Mouse (Mus musculus): ENCODE measurements around the gene Sh3gl1. TPM values are rescaled to one million over a fixed set of nuclear protein-coding genes. Genes with fewer than 3 reads are reported as not detected.

Sh3gl1 gene
- total and polyA plus RNA-seq, 3 experiments: 29.3 to 39.0 (median 38.0) TPM

DNA sequence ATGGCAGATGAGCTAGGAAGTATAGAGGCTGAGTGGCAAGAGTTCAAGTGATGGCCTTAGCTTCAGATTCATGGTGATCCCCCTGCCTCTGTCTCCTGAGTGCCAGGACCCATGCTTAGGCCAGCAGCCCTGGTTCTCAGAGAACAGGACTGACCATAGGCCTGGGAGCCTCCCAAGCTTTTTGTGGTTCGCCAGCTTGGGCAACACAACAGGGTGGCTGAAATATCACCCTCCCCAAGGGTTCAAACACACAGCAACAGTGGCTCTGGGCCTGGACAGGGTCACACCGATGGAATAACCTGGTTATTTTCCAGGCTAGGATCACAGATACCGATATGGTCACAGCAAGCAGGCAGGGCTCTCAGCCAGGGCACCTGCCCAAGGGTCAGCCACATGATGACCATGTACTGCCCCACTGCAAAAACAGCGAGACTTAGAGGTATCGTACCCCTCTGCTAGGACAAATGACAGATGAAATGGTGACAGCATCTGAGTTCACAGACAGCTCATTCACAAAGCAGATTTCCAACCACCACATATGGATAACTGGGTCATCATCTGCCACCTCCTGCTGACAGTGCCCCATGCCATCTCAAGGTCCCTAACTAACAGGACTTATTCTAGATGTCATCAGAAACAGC is 8.5 kb downstream of the Sh3gl1 start:
- in situ Hi-C loops (cut with MboI; ENCODE audit: low pct_ligation_motif_present, low pct_unique_long_range_greater_than_20kb, low sequenced_read_pairs): no loop called here
- DNase-seq (ENCODE audit: extremely low read depth): no peak
- H3K4me1 ChIP-seq (ENCODE audit: control insufficient read depth in 1 of 2, insufficient read depth in 2 of 2): peaks cover 32 to 93% of the 10 kb centered on the region in 2 experiments
- dilution Hi-C loops (cut with MboI; ENCODE audit: extremely low pct_ligation_motif_present, extremely low pct_unique_long_range_greater_than_20kb, low sequenced_read_pairs): no loop called here
- H3K27me3 ChIP-seq (replicated peaks): no peaks in the 10 kb centered on the region
- H3K4me2 ChIP-seq (ENCODE audit: insufficient read depth, low read depth, poor library complexity, severe bottlenecking): no peak overlapping the region
- H3K9me3 ChIP-seq (replicated peaks; ENCODE audit: low read length): no peaks in the 10 kb centered on the region
- TF ChIP-seq UBTF (IDR thresholded peaks at IDR 0.05; ENCODE audit: low read depth, low read length): no peak
- no peak for TF ChIP-seq TCF12 (IDR thresholded peaks at IDR 0.05; ENCODE audit: low read depth, low read length)
- no peak for TF ChIP-seq RCOR1 (conservative IDR thresholded peaks at IDR 0.05; ENCODE audit: low read depth, low read length)
- no peak for TF ChIP-seq MAZ (IDR thresholded peaks at IDR 0.05; ENCODE audit: low read depth, low read length)
- no peak for TF ChIP-seq ELF1 (IDR thresholded peaks at IDR 0.05; ENCODE audit: low read depth, low read length)
- no peak for TF ChIP-seq BHLHE40 (IDR thresholded peaks at IDR 0.05; ENCODE audit: low read depth, low read length)
- no peak for TF ChIP-seq IRF4 (IDR thresholded peaks at IDR 0.05; ENCODE audit: low read depth, low read length)
- TF ChIP-seq GABPA (IDR thresholded peaks at IDR 0.05; ENCODE audit: insufficient replicate concordance, low read depth, low read length): no peak
- no peak for TF ChIP-seq MEF2A (IDR thresholded peaks at IDR 0.05; ENCODE audit: borderline replicate concordance, low read depth, low read length)
- no peak for TF ChIP-seq RAD21 (IDR thresholded peaks at IDR 0.05; ENCODE audit: low read depth, low read length)
- TF ChIP-seq JUN (IDR thresholded peaks at IDR 0.05; ENCODE audit: insufficient read depth, low read depth, low read length): no peak
- peaks cover 35 to 89% of the 10 kb centered on the region in 2 experiments for H3K36me3 ChIP-seq (replicated peaks in 1 of 2; ENCODE audit: control insufficient read depth in 1 of 2, insufficient read depth in 1 of 2, low read length in 1 of 2)
- H3K27ac ChIP-seq (ENCODE audit: insufficient read depth, low read depth): no peak overlapping the region
- no peak overlapping the region for H3K9ac ChIP-seq (ENCODE audit: insufficient read depth, low read depth)
- H3K4me3 ChIP-seq (replicated peaks in 1 of 3; ENCODE audit: low read depth in 2 of 3, low read length in 2 of 3, poor library complexity in 1 of 3): no peak overlapping the region
- H3K79me2 ChIP-seq (replicated peaks; ENCODE audit: control insufficient read depth, extremely low read depth, insufficient read depth, poor library complexity, severe bottlenecking): peaks cover 64% of the 10 kb centered on the region

DNA sequence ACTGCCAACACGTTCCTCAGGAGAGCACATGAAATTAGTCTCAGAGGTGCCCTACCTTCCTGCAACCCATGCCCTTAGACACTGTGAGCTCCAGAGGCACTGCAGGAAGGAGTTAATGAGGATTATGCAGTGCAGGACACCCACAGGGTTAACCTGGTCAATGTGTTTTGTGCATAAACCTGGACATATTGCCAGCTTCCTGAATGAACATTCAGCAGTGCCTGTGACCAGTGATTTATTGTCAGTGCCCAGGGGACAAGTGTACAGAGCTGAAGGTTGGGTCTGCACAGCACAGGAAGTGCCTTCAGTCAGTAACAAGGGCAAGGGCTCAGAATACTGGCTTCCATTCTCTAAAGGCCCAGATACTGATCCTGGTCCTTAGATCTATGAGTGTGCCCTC is 9.6 kb downstream of the Sh3gl1 start:
- no peak for DNase-seq (ENCODE audit: extremely low read depth)
- no peak overlapping the region for H3K27ac ChIP-seq (ENCODE audit: insufficient read depth, low read depth)

More for the DNA sequence above, 9.6 kb downstream of the Sh3gl1 start:
- in situ Hi-C loops (cut with MboI; ENCODE audit: low pct_ligation_motif_present, low pct_unique_long_range_greater_than_20kb, low sequenced_read_pairs) (no loop called here), dilution Hi-C loops (cut with MboI; ENCODE audit: extremely low pct_ligation_motif_present, extremely low pct_unique_long_range_greater_than_20kb, low sequenced_read_pairs) (no loop called here)
- TF ChIP-seq TCF12 (IDR thresholded peaks at IDR 0.05; ENCODE audit: low read depth, low read length) (no peak), ETS1 (conservative IDR thresholded peaks at IDR 0.05; ENCODE audit: low read depth, low read length) (no peak), EP300 (IDR thresholded peaks at IDR 0.05; ENCODE audit: low read length) (no peak), USF2 (conservative IDR thresholded peaks at IDR 0.05; ENCODE audit: low read depth, low read length) (no peak), USF1 (IDR thresholded peaks at IDR 0.05; ENCODE audit: low read depth, low read length) (no peak), PAX5 (IDR thresholded peaks at IDR 0.05; ENCODE audit: low read length) (no peak), IRF4 (IDR thresholded peaks at IDR 0.05; ENCODE audit: low read depth, low read length) (no peak), MAFK (IDR thresholded peaks at IDR 0.05; ENCODE audit: insufficient replicate concordance, low read length) (no peak)
- H3K27me3 ChIP-seq (replicated peaks): no peaks in the 10 kb centered on the region
- peaks cover 57% of the 10 kb centered on the region for H3K79me2 ChIP-seq (replicated peaks; ENCODE audit: control insufficient read depth, extremely low read depth, insufficient read depth, poor library complexity, severe bottlenecking)
- no peak overlapping the region for H3K4me2 ChIP-seq (ENCODE audit: insufficient read depth, low read depth, poor library complexity, severe bottlenecking)
- H3K4me1 ChIP-seq (ENCODE audit: control insufficient read depth in 1 of 2, insufficient read depth in 2 of 2): peaks cover 33 to 94% of the 10 kb centered on the region in 2 experiments
- H3K36me3 ChIP-seq (replicated peaks in 1 of 2; ENCODE audit: control insufficient read depth in 1 of 2, insufficient read depth in 1 of 2, low read length in 1 of 2): peaks cover 35 to 91% of the 10 kb centered on the region in 2 experiments
- H3K4me3 ChIP-seq (replicated peaks in 1 of 3; ENCODE audit: low read depth in 2 of 3, low read length in 2 of 3, poor library complexity in 1 of 3): no peak overlapping the region
- no peaks in the 10 kb centered on the region for H3K9me3 ChIP-seq (replicated peaks; ENCODE audit: low read length)
- no peak overlapping the region for H3K9ac ChIP-seq (ENCODE audit: insufficient read depth, low read depth)
